Mouse (Mus musculus): ENCODE measurements around the gene Etl4.

The Etl4 gene

GRCm38 (mm10) chr2:20761751-20762150 is 852.2 kb downstream of the Etl4 start:
- DNase-seq (ENCODE audit: low spot score in 2 of 2): no peak

GRCm38 (mm10) chr2:20763511-20764212 is 854.1 kb downstream of the Etl4 start:
- DNase-seq (ENCODE audit: low spot score in 2 of 2): no peak

DNA sequence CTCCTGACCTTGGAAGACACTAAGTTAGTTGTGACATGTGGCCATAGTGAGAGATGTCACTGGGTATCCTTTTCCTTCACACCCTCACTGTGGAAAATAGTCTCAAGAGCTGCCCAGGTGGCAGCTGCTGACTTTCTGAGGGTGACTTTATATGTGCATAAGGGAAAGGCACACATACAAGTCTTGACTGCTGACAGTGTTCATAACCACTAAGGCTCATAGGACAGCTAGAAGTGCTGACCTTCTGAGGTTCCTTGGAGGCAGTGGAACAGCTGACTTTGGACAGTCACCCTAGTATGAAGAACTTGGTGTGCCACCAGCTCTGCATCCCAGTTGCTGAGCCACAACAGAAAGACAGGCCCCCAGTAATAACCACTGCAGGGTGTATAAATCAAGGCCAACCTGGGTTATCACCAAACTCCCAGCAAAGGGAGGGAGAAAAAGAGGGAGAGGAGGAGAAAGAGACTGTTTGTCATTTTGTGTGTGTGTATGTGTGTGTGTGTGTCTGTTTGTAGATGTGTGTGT is 855.0 kb downstream of the Etl4 start:
- DNase-seq (ENCODE audit: low spot score in 2 of 2): no peak

DNA sequence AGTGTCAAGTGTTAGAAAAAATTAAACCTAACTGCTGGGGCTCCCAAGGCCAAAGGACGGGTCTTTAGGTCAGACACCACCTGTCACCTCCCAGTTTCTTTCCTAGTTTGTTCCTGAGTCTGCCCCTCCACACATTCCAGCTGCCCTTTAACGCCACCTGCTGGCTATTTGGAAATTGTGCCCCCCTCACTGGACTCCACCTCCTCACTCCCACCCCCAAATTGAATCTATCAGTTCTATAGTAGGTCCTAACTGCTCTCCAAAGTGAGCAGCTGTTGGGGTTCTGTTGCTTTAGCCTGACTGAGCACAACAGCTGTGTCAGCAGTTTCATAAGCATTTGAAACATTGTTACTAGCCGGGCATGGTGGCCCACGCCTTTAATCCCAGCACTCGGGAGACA is 859.1 kb downstream of the Etl4 start:
- DNase-seq (ENCODE audit: low spot score in 2 of 2): no peak

- DNase-seq (ENCODE audit: low spot score in 2 of 2): no peak
Observed at GRCm38 (mm10) chr2:20770171-20770570, 860.6 kb downstream of the Etl4 start.

- DNase-seq (ENCODE audit: low spot score in 2 of 2): no peak
Observed at GRCm38 (mm10) chr2:20774462-20774861, 864.9 kb downstream of the Etl4 start.

GRCm38 (mm10) chr2:20776171-20776704 is 866.7 kb downstream of the Etl4 start:
- no peak for DNase-seq (ENCODE audit: low spot score in 2 of 2)

GRCm38 (mm10) chr2:20777931-20778330 is 868.4 kb downstream of the Etl4 start:
- peak in 1 of 2 experiments; percentile 24 for DNase-seq (ENCODE audit: low spot score in 2 of 2)

- peak; percentile 20 to 23 for DNase-seq (ENCODE audit: low spot score in 2 of 2)
Observed at GRCm38 (mm10) chr2:20779484-20780381, 870.2 kb downstream of the Etl4 start.

DNA sequence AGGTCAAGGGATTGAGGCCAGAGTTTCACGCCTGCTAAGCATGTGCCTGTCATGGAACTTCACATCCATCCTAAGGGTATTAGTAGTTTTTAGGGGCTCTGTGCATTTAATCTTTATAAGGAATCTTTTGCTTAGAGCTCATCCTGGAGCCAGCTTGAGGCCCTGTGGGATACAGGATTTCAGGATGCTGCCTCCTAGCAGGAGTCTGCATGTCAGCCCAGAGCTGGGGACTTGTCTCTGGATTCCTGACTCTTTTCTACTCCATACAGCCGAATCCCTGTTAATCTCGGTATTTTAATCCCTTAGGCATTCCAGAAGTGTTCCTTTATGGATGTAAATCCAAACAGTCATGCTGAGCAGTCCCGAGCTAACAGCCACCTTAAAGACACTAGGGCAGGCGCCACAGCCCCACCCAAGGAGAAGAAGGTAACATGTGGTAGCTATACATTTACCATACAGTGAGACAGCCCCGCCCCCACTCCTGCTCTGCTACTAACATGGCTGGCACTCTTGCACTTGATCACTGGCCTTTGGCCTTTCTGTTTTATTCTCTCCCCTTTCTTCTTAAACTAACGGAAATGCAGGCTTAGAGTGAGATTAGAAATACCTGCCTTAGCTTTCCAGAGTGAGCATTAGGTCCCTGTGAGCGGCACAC is 891.8 kb downstream of the Etl4 start:
- no peak for DNase-seq (ENCODE audit: low spot score in 2 of 2)

DNA sequence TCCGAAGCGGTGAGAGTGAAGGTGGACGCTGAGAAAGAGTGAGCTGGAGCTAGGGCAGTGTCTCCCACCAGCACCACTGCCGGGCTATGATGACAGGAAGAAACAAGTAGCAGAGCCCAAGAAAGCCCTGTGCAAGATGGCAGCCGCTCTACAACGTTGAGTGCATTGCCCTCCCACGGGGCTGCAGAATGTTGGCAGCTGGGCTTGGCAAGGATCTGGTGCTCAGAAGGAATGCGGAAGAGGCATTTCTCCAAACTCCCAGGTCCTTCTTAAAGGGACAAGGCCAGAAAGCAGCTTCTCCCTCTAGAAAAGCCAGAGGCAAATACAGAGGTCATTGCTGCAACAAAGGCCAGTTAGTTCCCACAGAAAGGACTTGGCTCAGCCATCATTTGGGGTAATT is 901.9 kb downstream of the Etl4 start:
- peak in 1 of 2 experiments; percentile 30 for DNase-seq (ENCODE audit: low spot score in 2 of 2)

DNA sequence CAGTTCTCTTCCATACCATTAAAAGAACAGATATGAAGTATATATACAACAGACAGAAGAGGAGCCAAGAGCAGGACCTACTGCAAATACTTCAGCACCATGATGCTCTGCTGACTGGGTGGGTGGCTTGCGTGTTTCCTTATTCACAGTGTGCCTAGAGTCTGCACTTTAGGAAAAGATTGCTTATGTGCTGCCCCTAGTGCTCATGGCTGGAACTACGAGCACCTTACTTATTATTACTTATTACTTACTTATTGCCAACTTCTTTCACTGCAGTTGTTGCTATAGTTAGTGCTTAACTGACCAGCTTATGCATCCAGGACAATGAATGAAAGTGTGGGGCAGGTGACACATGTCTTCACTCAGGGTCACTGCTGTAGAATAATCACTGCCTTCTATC is 904.4 kb downstream of the Etl4 start:
- no peak for DNase-seq (ENCODE audit: low spot score in 2 of 2)

- DNase-seq (ENCODE audit: low spot score in 2 of 2): no peak
Observed at GRCm38 (mm10) chr2:20818226-20818625, 908.6 kb downstream of the Etl4 start.

DNA sequence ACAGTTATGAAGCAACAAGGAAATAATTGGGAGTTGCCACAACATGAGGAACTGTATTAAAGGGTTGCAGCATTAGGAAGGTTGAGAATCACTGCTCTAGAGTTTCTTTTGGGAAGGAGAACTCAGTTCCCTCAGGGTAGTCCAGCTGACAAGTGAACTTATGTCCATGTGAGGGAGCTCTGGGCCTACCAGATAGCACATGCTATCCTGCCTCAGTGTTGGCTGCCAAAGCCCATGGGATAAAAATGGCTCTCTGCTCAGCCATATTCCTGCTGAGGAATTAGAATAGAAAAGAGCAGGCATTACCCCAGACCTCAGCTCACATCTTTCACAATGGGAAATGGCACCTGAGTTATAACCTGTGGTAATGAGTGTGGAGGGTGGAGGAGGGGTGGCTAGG is 916.7 kb downstream of the Etl4 start:
- no peak for DNase-seq (ENCODE audit: low spot score in 2 of 2)

DNA sequence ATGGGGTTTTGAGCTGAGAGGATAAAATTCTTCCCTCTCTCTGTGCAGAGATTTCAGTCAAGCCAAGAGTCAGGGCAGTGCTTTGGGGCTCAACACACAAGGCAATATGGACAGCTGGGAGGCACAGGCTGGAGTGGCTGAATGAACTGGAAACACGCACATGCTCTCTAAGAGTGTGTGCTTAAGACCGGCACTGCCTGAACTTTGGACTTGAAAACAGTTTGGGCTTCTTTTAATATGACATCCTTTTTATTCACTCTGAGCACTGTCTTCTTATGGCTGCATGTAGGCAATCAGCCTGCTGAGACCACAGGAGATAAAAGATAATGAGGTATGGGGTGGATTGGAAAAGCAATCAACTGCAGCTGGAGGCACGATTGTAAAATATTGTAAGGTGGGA is 921.3 kb downstream of the Etl4 start:
- DNase-seq (ENCODE audit: low spot score in 2 of 2): no peak

- no peak for DNase-seq (ENCODE audit: low spot score in 2 of 2)
Observed at GRCm38 (mm10) chr2:20831608-20832406, 922.2 kb downstream of the Etl4 start.

DNA sequence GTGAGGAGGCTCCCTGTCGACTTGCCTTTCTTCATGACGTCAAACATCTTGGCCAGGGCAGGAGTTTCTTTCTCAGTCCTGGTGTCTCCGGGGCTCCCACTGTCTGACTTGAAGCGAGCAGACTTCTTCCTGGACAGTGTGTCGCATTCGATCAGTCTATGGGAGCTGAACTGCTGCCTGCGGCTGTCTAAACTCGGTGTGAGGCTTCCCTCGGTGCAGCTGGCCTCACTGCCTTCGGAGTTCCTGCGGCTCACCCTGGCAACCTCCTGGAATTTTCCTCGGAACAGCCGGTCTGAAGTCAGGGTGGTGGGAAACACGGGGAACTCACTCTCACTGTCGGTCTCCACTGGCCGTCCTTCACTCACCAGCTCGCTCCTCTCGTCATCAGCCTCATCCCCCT is 939.8 kb downstream of the Etl4 start:
- DNase-seq (ENCODE audit: low spot score in 2 of 2): no peak

Data from right cerebral cortex, postnatal 36 days (tissue).